Mouse (Mus musculus) heart, postnatal 14 days (tissue): Measurements from ENCODE around the gene Ripply1. TPM values are rescaled to one million over a fixed set of nuclear protein-coding genes. Genes with fewer than 3 reads are reported as not detected.

Experiments used
- DNase-seq, 2 experiments: peaks; one replicate each; pipeline ENCODE4 v3.0.0; 2021 to 2022
- intact Hi-C: fragments of 180-260 bp; cut with DNase I; formaldehyde crosslinking; loops from one replicate; pipeline ENCODE4 v1.15.1; 2025
- long read RNA-seq, 2 experiments: library from polyadenylated mRNA; stranded (forward); transcript quantifications; one replicate each; pipeline ENCODE4 v2.0.0; 2021
- total RNA-seq, 2 experiments: library from RNA; stranded (reverse); gene quantifications; 2 replicates each; pipeline ENCODE4 v1.2.3; 2021

Ripply1 gene
- not detected for total RNA-seq
- long read RNA-seq, experiment 1 = 0 reads
- long read RNA-seq, experiment 2 = 0 reads

- DNase-seq = no peak
- intact Hi-C loops = no loop called here
Observed at GRCm38 (mm10) chrX:139782278-139783044, at the start of gene Ripply1. Gene Ripply1, minus strand, starts transcription at chrX:139782353.

DNA sequence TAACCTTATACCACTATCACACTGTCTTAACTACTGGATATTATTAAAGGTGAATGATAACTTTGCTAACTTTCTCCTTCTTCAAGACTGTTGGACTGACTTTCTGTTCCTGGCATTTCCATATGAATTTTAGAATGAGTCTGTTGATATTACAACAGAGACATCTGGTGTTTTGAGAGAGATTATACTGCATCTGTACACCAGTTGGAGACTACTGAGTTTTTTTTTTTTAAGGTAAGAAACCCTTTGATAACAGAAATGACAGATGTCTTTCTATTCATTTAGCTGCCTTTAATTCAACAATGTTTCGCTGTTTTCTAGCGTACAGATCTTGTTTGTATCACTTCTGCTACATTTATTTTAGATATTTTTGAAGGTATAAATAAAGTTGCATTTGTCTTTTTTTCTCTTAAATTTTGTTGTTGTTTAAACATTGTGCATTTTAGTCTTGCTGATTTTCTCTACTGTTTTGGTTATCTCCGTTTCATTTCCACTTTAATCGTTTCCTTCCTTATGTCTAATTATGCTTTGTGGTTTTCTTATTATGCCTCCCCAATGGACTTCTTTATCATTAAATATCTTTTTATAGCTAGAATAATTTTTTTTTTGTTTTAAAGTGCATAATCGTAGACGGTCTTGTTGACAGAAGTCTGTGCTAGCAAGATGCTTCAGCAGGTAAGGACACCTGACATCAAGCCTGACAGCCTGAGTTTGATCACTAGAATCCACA lies 46.4 kb upstream of the Ripply1 start:
- intact Hi-C loops = no loop called here
- DNase-seq = no peak

GRCm38 (mm10) chrX:139826926-139827325 lies 44.8 kb upstream of the Ripply1 start:
- DNase-seq = no peak
- intact Hi-C loops = no loop called here

GRCm38 (mm10) chrX:139825402-139825801 lies 43.2 kb upstream of the Ripply1 start:
- intact Hi-C loops = no loop called here
- no peak for DNase-seq

DNA sequence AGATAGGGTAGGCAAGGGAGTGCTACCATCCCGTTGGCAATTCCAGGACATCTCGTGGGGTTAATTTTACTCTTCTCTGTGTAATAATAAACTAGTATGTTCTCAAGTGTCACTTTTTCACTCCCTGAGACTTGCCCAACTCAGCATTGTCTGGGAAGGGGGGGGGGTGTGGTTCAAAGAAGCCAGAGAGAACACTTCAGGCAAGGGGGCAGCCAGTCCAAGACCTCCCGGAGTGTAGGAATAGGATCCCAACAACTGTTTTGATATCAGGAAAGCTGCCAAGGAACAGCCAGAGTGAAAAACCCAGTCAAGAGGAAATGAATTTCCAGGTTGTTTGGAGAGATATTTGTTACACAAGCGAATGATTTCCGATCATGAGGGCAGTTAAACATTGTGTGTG lies 33.0 kb upstream of the Ripply1 start:
- intact Hi-C loops = no loop called here
- no peak for DNase-seq

DNA sequence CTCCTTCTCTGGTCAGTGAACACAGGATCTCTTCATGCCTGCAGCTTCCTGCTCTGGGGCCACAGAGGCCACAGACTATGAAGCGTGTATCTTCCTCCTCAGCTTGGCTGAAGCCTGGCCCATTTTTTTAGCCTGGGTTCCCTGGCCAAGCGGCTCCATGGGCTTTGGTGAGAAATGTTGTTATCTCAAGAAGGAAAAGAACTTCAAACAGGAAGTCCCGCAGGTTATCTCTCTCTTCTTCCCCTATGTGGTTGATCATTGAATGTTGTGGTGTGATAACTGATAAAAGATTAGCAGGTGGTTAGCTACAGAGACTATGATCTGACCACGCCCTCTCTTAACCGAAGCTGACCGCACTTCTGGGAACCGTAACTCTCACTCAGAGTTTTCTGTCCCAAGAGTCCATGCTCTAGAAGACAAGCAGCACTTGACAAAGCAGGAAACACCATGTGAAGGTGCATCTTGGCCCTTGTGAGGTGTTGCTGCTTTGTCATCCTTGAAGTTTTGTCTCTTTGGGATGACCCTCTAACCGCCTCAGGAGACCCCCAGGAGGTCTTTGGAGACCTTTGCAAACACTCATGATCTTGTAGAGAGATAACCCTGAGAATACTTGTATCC lies 32.0 kb upstream of the Ripply1 start:
- no peak for DNase-seq
- intact Hi-C loops = no loop called here

GRCm38 (mm10) chrX:139813299-139814002 lies 31.3 kb upstream of the Ripply1 start:
- intact Hi-C loops = no loop called here
- DNase-seq = no peak

DNA sequence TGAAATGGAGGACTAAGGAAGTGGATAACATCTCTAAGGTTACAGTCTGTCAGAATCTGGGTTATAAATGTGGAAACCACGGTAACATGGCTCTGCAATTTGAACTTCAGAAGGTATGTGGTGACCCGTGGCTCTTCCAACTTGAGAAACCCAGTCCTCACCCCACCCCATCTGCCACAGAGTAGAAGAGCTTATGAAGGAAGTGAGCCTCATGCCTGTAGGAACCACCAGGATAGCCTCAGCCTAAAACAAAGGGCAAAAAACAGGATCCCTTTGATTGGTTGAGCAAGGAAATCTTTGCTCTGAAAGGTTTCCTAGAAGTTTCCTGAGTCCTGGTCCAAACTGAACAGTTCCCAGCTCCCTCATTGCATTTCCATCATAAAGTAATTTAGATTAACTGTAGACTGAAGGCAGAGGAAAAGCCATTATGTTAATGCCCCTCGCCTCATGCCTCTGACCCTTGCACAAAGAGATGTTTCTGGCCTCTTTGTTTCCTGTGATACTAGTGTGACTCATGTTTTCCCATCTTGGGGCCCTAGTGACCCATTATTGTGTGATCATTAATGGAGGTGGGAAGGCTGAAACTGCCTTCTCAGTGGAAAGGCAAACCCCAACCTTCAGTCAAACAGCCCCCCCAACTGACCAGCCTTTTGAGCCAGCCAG lies 30.6 kb upstream of the Ripply1 start:
- intact Hi-C loops = no loop called here
- DNase-seq = no peak

DNA sequence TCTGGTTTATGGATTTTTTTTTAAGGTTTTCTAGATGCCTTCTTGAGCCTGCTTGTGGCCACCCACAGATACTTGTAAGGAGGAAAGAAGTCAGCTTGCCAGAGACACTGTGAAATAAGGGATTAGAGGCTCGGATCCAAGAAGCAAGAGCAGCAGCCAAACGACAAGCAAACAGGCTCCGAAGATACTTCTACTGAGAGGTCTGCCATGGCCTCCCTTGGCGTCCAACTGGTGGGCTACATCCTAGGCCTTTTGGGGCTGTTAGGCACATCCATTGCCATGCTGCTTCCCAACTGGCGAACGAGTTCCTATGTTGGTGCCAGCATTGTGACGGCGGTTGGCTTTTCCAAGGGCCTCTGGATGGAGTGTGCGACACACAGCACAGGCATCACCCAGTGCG lies 26.3 kb upstream of the Ripply1 start:
- intact Hi-C loops = no loop called here
- DNase-seq = no peak

- no peak for DNase-seq
- intact Hi-C loops = no loop called here
Observed at GRCm38 (mm10) chrX:139808085-139808484, 25.9 kb upstream of the Ripply1 start.

DNA sequence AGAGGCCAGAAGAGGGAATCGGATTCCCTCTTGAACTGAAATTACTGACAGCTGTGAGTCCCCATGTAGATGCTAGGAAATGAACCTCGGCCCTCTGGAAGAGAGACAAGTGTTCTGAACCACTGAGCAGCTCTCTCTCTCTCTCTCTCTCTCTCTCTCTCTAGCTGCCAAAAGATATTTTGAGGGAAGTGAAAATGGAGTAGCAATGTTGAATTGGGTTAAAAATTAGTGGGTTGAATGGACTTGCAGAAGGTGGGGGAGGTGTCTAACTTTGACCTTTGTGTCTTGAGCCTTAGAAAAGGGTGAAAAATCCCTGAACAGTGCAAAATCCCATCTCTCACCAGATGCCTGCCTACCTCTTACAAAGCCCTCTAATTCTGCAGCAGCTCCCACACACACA lies 25.2 kb upstream of the Ripply1 start:
- DNase-seq = no peak
- intact Hi-C loops = no loop called here

DNA sequence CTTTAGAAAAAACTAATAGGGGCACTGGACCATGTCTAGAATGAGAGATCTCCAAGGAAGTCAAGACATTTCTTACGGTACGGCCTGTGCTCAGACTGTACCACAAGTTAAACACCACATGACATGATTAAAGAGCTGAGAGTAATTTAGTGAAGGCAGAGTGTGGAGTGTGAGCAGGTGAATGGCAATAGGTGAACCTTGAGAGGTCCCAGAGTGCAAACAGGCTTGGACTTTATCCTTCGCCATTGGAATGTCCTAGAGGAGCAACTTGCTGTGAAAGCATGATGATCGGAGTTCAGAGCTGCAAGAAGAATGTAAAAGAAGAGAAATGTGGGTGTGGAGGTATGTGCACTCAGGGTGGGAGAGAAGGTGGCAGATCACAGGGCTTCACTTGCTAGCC lies 23.8 kb upstream of the Ripply1 start:
- intact Hi-C loops = no loop called here
- no peak for DNase-seq

- DNase-seq = no peak
- intact Hi-C loops = no loop called here
Observed at GRCm38 (mm10) chrX:139803028-139803427, 20.9 kb upstream of the Ripply1 start.

GRCm38 (mm10) chrX:139800406-139800878 lies 18.3 kb upstream of the Ripply1 start, which contains the start of gene Cldn2:
Gene Cldn2, plus strand, starts transcription at chrX:139800828.
- intact Hi-C loops = no loop called here
- DNase-seq = no peak

- DNase-seq = no peak
- intact Hi-C loops = no loop called here
Observed at GRCm38 (mm10) chrX:139799953-139800352, 17.8 kb upstream of the Ripply1 start.

GRCm38 (mm10) chrX:139797875-139798274 lies 15.7 kb upstream of the Ripply1 start:
- intact Hi-C loops = no loop called here
- no peak for DNase-seq

DNA sequence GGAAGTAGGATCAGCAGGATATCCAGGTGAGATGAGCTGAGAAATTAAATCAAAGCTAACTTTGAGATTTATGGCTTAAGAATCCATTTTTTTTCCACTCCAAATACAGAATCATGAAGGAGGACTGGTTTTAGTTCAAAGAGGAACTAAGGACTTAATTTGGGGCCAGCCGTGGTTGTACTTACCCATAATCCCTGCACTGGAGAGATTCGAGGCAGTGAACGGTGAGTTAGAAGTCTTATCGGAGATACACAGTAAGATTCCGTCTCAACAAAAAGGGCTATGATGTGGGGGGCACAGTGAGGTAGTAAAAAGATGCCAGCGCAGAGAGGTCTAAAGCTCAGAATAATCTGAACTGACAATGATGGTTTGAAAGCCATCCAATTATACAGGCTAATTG lies 13.9 kb upstream of the Ripply1 start:
- intact Hi-C loops = no loop called here
- DNase-seq = no peak

GRCm38 (mm10) chrX:139794072-139794845 lies 12.1 kb upstream of the Ripply1 start:
- intact Hi-C loops = no loop called here
- no peak for DNase-seq

GRCm38 (mm10) chrX:139785764-139786163 lies 3.6 kb upstream of the Ripply1 start:
- intact Hi-C loops = no loop called here
- DNase-seq = no peak
